Mouse (Mus musculus) adipose tissue, adult 10 weeks (tissue): ENCODE results near the gene Arhgap21. TPM values are rescaled to one million over a fixed set of nuclear protein-coding genes. Genes with fewer than 3 reads are reported as not detected.

Experiments
- polyA plus RNA-seq: library from polyadenylated mRNA; stranded (reverse); fragments of 350-450 nt; fragmentation: Illumina TruSeq; extraction: RNeasy Lipid Tissue Mini Kit (QIAGEN cat#74804); gene quantifications from one replicate; pipeline ENCODE4 v1.2.3, GENCODE M21; 2014; ENCODE audit warnings: low read depth, low replicate concordance

Gene Arhgap21
- 30.9 TPM for polyA plus RNA-seq

DNA sequence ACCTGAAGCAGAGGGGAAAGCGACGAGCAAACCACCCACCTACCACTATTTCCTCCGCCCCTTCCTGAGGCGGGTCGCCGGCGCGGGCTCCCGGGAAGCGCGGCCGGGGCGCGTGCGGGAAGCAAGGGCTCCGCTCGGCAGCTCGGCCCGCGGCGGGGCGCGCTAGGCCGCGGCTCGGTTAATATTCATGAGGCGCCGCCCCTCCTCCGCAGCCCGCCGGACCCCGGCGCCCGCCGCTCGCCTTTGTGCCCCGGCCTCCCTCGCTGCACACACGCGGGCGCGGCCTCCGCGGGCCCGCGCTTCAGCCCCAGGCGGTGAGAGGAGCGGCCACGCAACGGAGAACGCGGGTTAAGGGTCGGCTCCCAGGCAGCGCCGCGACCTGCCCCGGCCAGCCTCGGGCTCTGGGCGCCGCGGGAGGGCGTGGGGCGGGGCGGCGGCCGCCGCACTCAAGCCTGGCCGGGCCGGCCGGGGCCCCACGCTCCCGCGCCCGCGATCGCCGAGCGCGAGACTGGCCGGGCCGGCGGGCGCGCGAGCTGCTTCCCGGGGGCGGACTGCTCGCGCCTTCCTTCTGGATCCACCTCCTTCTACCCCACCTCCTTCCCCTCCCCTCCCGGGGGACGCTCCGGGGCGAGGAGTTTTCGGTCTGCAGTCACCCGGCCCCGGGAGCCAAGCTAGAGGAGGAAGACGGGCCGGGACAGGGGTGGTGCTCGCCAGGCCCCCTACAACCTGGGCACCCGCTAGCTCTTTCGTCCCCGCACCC lies at the start of gene Arhgap21:
Gene Arhgap21 (minus strand): TSS at position 441 of the 760 bp plus-strand sequence.

Other genes starting within 250 kb of the Arhgap21 start
- 11.0 TPM for gene Enkur, start 236.5 kb upstream of the Arhgap21 start, polyA plus RNA-seq
- 5.9 TPM for gene Thnsl1, start 236.8 kb upstream of the Arhgap21 start, polyA plus RNA-seq